Mouse (Mus musculus) small intestine, adult 2 months (tissue): Measurements from ENCODE around the gene Cacul1.

Experiments
- CTCF ChIP-seq: fragments of 200-500 bp; IDR thresholded peaks from 2 replicates; pipeline ENCODE4 v1.5.1; 2012; ENCODE audit warnings: low read depth, mild to moderate bottlenecking, control low read depth, inconsistent platforms, low read length, moderate library complexity, mixed read lengths; ENCODE audit not compliant: insufficient replicate concordance, insufficient read length; ENCODE audit errors: extremely low read depth
- POLR2A ChIP-seq: fragments of 200-500 bp; IDR thresholded peaks from 2 replicates; pipeline ENCODE4 v1.6.1; 2012; ENCODE audit warnings: low read depth, mild to moderate bottlenecking, control low read depth, inconsistent platforms, low read length, moderate library complexity

GRCm38 (mm10) chr19:60608766-60609165, 27.9 kb upstream of the Cacul1 start:
- TF ChIP-seq CTCF = peak; percentile 69; the same call in 1 of the 2 replicates
- TF ChIP-seq POLR2A = no peak
